Mouse (Mus musculus): ENCODE measurements around the gene Vps9d1. TPM values are rescaled to one million over a fixed set of nuclear protein-coding genes. Genes with fewer than 3 reads are reported as not detected.
"Not testable (repeated sequence)": the region's sequence is repeated elsewhere in the genome, so short reads cannot be mapped to it uniquely, and the experiment has no call there.

The Vps9d1 gene
- total and polyA plus RNA-seq, 2 experiments from 2014 or later: 57.5 to 92.3 TPM

- peak; percentile 50; the same call in 1 of the 2 replicates for ATAC-seq
- Histone ChIP-seq H3K9ac (replicated peaks; ENCODE audit: low read length) (no peak overlapping the region), H3K27ac (no peak overlapping the region), H3K27me3 (ENCODE audit: insufficient read depth, low read length) (no peaks in the 10 kb centered on the region), H3K9me3 (ENCODE audit: low read length) (no peaks in the 10 kb centered on the region), H3K4me1 (ENCODE audit: insufficient read depth, low read length) (no peaks in the 10 kb centered on the region), H3K36me3 (ENCODE audit: insufficient read depth, low read length) (peaks cover 11% of the 10 kb centered on the region; the same call in 1 of the 2 replicates), H3K4me2 (ENCODE audit: low read depth, low read length) (no peak overlapping the region), H3K4me3 (ENCODE audit: low read length) (no peak overlapping the region)
- peak; percentile 88 for DNase-seq (ENCODE audit: low spot score)
- WGBS: 23% methylated on average over 5 of the region's 5 CpGs
- TF ChIP-seq CTCF (IDR thresholded peaks at IDR 0.05; ENCODE audit: low read depth): peak; percentile 99
Measured at GRCm38 (mm10) chr8:123202288-123202687, 51.9 kb downstream of the Vps9d1 start.

GRCm38 (mm10) chr8:123199864-123200263, 54.3 kb downstream of the Vps9d1 start:
- H3K4me2 ChIP-seq (ENCODE audit: low read depth, low read length): no peak overlapping the region
- no peak overlapping the region for H3K27ac ChIP-seq
- H3K4me3 ChIP-seq (ENCODE audit: low read length): no peak overlapping the region
- H3K4me1 ChIP-seq (ENCODE audit: insufficient read depth, low read length): no peaks in the 10 kb centered on the region
- no peaks in the 10 kb centered on the region for H3K36me3 ChIP-seq (ENCODE audit: insufficient read depth, low read length)
- TF ChIP-seq CTCF (IDR thresholded peaks at IDR 0.05; ENCODE audit: low read depth): no peak
- DNase-seq (ENCODE audit: low spot score): no peak
- no peak for ATAC-seq
- no peaks in the 10 kb centered on the region for H3K27me3 ChIP-seq (ENCODE audit: insufficient read depth, low read length)
- WGBS: 75% methylated on average over 14 of the region's 14 CpGs
- no peaks in the 10 kb centered on the region for H3K9me3 ChIP-seq (ENCODE audit: low read length)
- no peak overlapping the region for H3K9ac ChIP-seq (replicated peaks; ENCODE audit: low read length)

GRCm38 (mm10) chr8:123197016-123197415, 57.1 kb downstream of the Vps9d1 start:
- 75% methylated on average over 5 of the region's 5 CpGs for WGBS
- not testable (repeated sequence) for H3K4me3 ChIP-seq (ENCODE audit: low read length); H3K9ac ChIP-seq (replicated peaks; ENCODE audit: low read length); H3K4me2 ChIP-seq (ENCODE audit: low read depth, low read length); H3K36me3 ChIP-seq (ENCODE audit: insufficient read depth, low read length); H3K4me1 ChIP-seq (ENCODE audit: insufficient read depth, low read length); H3K9me3 ChIP-seq (ENCODE audit: low read length); H3K27ac ChIP-seq; DNase-seq (ENCODE audit: low spot score); H3K27me3 ChIP-seq (ENCODE audit: insufficient read depth, low read length); ATAC-seq

GRCm38 (mm10) chr8:123193771-123194170, 60.4 kb downstream of the Vps9d1 start:
- Histone ChIP-seq H3K9me3 (ENCODE audit: low read length) (no peaks in the 10 kb centered on the region), H3K4me3 (ENCODE audit: low read length) (no peak overlapping the region), H3K27me3 (ENCODE audit: insufficient read depth, low read length) (no peaks in the 10 kb centered on the region), H3K9ac (replicated peaks; ENCODE audit: low read length) (no peak overlapping the region), H3K4me1 (ENCODE audit: insufficient read depth, low read length) (no peaks in the 10 kb centered on the region), H3K36me3 (ENCODE audit: insufficient read depth, low read length) (no peaks in the 10 kb centered on the region), H3K27ac (no peak overlapping the region), H3K4me2 (ENCODE audit: low read depth, low read length) (no peak overlapping the region)
- DNase-seq (ENCODE audit: low spot score) (no peak), ATAC-seq (no peak)
- no peak for TF ChIP-seq CTCF (IDR thresholded peaks at IDR 0.05; ENCODE audit: low read depth)
- 73% methylated on average over 9 of the region's 9 CpGs for WGBS

Other genes with a start within 250 kb of the Vps9d1 start
- gene Ankrd11, start 212.1 kb downstream of the Vps9d1 start, total RNA-seq (2014; rRNA removed): 89.9 and 96.6 TPM in 2 replicates
- 74.4 and 75.9 TPM in 2 replicates for gene Ankrd11, start 212.1 kb downstream of the Vps9d1 start, polyA plus RNA-seq (2015; fragmentation: Nextera tagmentation; extraction: Ambion mirVana)
- 45.1 and 52.7 TPM in 2 replicates for gene Spg7, start 191.4 kb downstream of the Vps9d1 start, total RNA-seq (2014; rRNA removed)
- gene Spg7, start 191.4 kb downstream of the Vps9d1 start, polyA plus RNA-seq (2015; fragmentation: Nextera tagmentation; extraction: Ambion mirVana): 49.7 and 51.6 TPM in 2 replicates
- gene Rpl13, start 152.0 kb downstream of the Vps9d1 start, total RNA-seq (2014; rRNA removed): 2,723 and 2,758 TPM in 2 replicates
- 808 and 861 TPM in 2 replicates for gene Rpl13, start 152.0 kb downstream of the Vps9d1 start, polyA plus RNA-seq (2015; fragmentation: Nextera tagmentation; extraction: Ambion mirVana)
- gene Cpne7, start 137.0 kb downstream of the Vps9d1 start, total RNA-seq (2014; rRNA removed): 16.5 and 21.2 TPM in 2 replicates
- 11.9 and 13.4 TPM in 2 replicates for gene Cpne7, start 137.0 kb downstream of the Vps9d1 start, polyA plus RNA-seq (2015; fragmentation: Nextera tagmentation; extraction: Ambion mirVana)
- gene Sult5a1, start 96.0 kb downstream of the Vps9d1 start, total RNA-seq (2014; rRNA removed): 2.9 and 3.7 TPM in 2 replicates
- gene Sult5a1, start 96.0 kb downstream of the Vps9d1 start, polyA plus RNA-seq (2015; fragmentation: Nextera tagmentation; extraction: Ambion mirVana): 2.7 and 2.9 TPM in 2 replicates
- gene Dpep1, start 68.1 kb downstream of the Vps9d1 start, total RNA-seq (2014; rRNA removed): 1.2 and 1.8 TPM in 2 replicates
- 0.84 and 1.0 TPM in 2 replicates for gene Dpep1, start 68.1 kb downstream of the Vps9d1 start, polyA plus RNA-seq (2015; fragmentation: Nextera tagmentation; extraction: Ambion mirVana)
- 193 and 194 TPM in 2 replicates for gene Chmp1a, start 41.6 kb downstream of the Vps9d1 start, total RNA-seq (2014; rRNA removed)
- gene Chmp1a, start 41.6 kb downstream of the Vps9d1 start, polyA plus RNA-seq (2015; fragmentation: Nextera tagmentation; extraction: Ambion mirVana): 203 and 208 TPM in 2 replicates
- gene Spata33, start 41.5 kb downstream of the Vps9d1 start, total RNA-seq (2014; rRNA removed): 3.3 and 5.5 TPM in 2 replicates
- gene Spata33, start 41.5 kb downstream of the Vps9d1 start, polyA plus RNA-seq (2015; fragmentation: Nextera tagmentation; extraction: Ambion mirVana): 8.0 and 8.3 TPM in 2 replicates
- 56.1 and 91.8 TPM in 2 replicates for gene Cdk10, start 29.5 kb downstream of the Vps9d1 start, total RNA-seq (2014; rRNA removed)
- 52.9 and 56.3 TPM in 2 replicates for gene Cdk10, start 29.5 kb downstream of the Vps9d1 start, polyA plus RNA-seq (2015; fragmentation: Nextera tagmentation; extraction: Ambion mirVana)
- gene Spata2l, start 18.1 kb downstream of the Vps9d1 start, total RNA-seq (2014; rRNA removed): 19.4 and 21.2 TPM in 2 replicates
- 13.4 and 15.8 TPM in 2 replicates for gene Spata2l, start 18.1 kb downstream of the Vps9d1 start, polyA plus RNA-seq (2015; fragmentation: Nextera tagmentation; extraction: Ambion mirVana)
- 42.4 and 42.9 TPM in 2 replicates for gene Zfp276, start 153 bp downstream of the Vps9d1 start, total RNA-seq (2014; rRNA removed)
- gene Zfp276, start 153 bp downstream of the Vps9d1 start, polyA plus RNA-seq (2015; fragmentation: Nextera tagmentation; extraction: Ambion mirVana): 16.9 and 17.5 TPM in 2 replicates
- gene Fanca, start 64.2 kb upstream of the Vps9d1 start, total RNA-seq (2014; rRNA removed): 9.5 and 13.5 TPM in 2 replicates
- 5.8 TPM in 2 replicates for gene Fanca, start 64.2 kb upstream of the Vps9d1 start, polyA plus RNA-seq (2015; fragmentation: Nextera tagmentation; extraction: Ambion mirVana)
- gene Spire2, start 78.4 kb upstream of the Vps9d1 start, total RNA-seq (2014; rRNA removed): 34.0 and 34.5 TPM in 2 replicates
- 24.7 and 25.4 TPM in 2 replicates for gene Spire2, start 78.4 kb upstream of the Vps9d1 start, polyA plus RNA-seq (2015; fragmentation: Nextera tagmentation; extraction: Ambion mirVana)
- gene Tcf25, start 119.4 kb upstream of the Vps9d1 start, total RNA-seq (2014; rRNA removed): 540 and 551 TPM in 2 replicates
- 407 and 411 TPM in 2 replicates for gene Tcf25, start 119.4 kb upstream of the Vps9d1 start, polyA plus RNA-seq (2015; fragmentation: Nextera tagmentation; extraction: Ambion mirVana)
- not detected in 2 replicates for gene Mc1r, start 152.8 kb upstream of the Vps9d1 start, total RNA-seq (2014; rRNA removed)
- gene Mc1r, start 152.8 kb upstream of the Vps9d1 start, polyA plus RNA-seq (2015; fragmentation: Nextera tagmentation; extraction: Ambion mirVana): 0.05 and 0.08 TPM in 2 replicates
- 3,792 and 3,923 TPM in 2 replicates for gene Tubb3, start 157.1 kb upstream of the Vps9d1 start, total RNA-seq (2014; rRNA removed)
- 1,431 and 1,610 TPM in 2 replicates for gene Tubb3, start 157.1 kb upstream of the Vps9d1 start, polyA plus RNA-seq (2015; fragmentation: Nextera tagmentation; extraction: Ambion mirVana)
- 46.3 and 62.7 TPM in 2 replicates for gene Def8, start 169.2 kb upstream of the Vps9d1 start, total RNA-seq (2014; rRNA removed)
- gene Def8, start 169.2 kb upstream of the Vps9d1 start, polyA plus RNA-seq (2015; fragmentation: Nextera tagmentation; extraction: Ambion mirVana): 37.9 and 38.8 TPM in 2 replicates
- 16.6 and 26.7 TPM in 2 replicates for gene Afg3l1, start 223.6 kb upstream of the Vps9d1 start, total RNA-seq (2014; rRNA removed)
- gene Afg3l1, start 223.6 kb upstream of the Vps9d1 start, polyA plus RNA-seq (2015; fragmentation: Nextera tagmentation; extraction: Ambion mirVana): 45.6 and 49.6 TPM in 2 replicates